Mouse (Mus musculus): Measurements from ENCODE around the gene Gpr179. TPM values are rescaled to one million over a fixed set of nuclear protein-coding genes. Genes with fewer than 3 reads are reported as not detected.

The Gpr179 gene
- polyA plus RNA-seq, 1 experiment from 2014 or later, result 0.12 TPM

DNA sequence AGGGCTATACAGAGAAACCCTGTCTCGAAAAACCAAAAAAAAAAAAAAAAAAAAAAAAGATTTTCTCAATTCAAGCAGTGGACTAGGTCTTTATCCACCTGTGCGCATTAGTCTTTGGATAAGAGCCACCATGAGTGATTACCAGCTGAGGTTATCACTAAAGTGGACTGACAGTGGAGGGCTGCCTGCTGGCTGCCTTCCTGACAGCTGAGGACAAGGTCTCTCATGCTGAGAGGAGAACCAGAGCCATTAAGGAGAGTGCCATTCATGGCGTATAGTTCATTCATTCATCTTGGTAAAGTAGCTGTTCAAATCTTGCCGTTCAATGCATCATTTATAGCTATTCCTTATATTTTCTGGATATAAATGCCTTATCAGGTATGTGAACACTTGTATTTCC, 55.3 kb downstream of the Gpr179 start:
- Histone ChIP-seq H3K9ac (no peak overlapping the region), H3K4me1 (replicated peaks) (no peaks in the 10 kb centered on the region), H3K27me3 (no peaks in the 10 kb centered on the region), H3K9me3 (no peaks in the 10 kb centered on the region), H3K36me3 (no peaks in the 10 kb centered on the region), H3K27ac (replicated peaks) (no peak overlapping the region), H3K4me2 (no peak overlapping the region), H3K4me3 (no peak overlapping the region)
- no peak for ATAC-seq (ENCODE audit: low FRiP score, low read depth)
- 91% methylated on average over 3 of the region's 4 CpGs for WGBS

DNA sequence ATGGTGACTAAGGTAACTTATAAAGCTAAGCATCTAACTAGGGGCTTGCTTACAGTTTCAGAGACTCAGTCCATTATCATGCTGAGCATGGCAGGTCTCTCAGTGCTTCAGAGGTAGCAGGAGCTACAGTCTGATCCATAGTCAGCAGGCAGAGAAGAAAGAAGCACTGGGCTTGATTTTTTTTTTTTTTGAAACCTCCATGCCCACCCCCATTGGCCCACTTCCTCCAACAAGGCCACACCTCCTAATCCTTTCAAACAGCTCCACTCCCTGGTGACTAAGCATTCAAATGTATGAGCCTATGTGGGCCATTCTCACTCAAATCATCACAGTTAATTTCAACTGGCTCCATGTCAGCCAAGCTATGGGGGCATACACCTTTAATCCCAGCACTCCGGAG, 59.1 kb downstream of the Gpr179 start:
- no peaks in the 10 kb centered on the region for H3K36me3 ChIP-seq
- H3K9me3 ChIP-seq, result no peaks in the 10 kb centered on the region
- H3K4me3 ChIP-seq, result no peak overlapping the region
- 94% methylated on average over 1 of the region's 1 CpGs for WGBS
- H3K9ac ChIP-seq, result no peak overlapping the region
- 0 out of 2 replicates have a peak, but pooled peaks cover 3% of the 10 kb centered on the region for H3K4me1 ChIP-seq (replicated peaks)
- H3K27me3 ChIP-seq, result no peaks in the 10 kb centered on the region
- H3K27ac ChIP-seq (replicated peaks), result no peak overlapping the region
- no peak overlapping the region for H3K4me2 ChIP-seq
- ATAC-seq (ENCODE audit: low FRiP score, low read depth), result no peak

DNA sequence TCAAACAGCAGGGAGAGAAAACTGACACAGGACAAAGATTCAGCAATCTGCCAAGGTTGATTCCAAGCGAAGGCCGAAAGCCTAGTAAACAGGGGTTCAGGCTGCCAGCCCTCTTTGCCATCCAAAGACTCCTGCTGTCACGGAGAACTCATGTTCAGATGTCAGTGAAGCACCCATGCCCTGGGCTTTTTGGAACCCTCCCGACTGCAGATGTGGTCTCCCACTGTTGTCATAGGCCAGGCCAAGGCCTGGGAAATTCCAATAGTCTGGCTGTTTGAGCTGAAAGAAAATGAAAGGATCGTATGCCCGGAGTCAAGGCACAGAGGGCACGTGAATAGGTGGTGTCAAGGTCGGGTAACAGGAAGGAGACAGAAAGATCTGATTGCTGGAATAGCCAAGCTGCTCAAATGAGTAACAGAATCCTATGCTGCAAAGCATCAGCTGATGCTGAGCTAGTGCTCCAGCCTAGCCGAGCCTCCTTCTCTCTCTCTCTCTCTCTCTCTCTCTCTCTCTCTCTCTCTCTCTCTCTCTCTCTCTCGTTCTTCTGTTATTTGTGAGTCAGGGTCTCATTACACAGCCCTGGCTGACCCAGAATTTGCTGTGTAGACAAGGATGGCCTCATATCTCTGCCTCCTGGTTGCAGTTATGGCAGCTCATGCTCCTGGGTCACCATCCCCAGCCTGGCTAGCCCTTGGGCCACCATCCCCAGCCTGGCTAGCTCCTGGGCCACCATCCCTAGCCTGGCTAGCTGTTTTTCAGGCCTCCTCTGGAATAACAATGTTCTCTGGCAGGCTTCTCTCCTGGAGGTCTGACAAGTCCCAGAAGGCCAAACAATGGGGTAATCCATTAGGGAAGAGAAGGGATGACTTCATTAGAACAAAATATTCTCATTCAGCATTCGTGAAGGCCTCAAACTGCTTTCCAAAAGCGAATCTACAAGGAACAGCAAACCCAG, 62.3 kb downstream of the Gpr179 start:
- Histone ChIP-seq H3K4me1 (replicated peaks) (0 out of 2 replicates have a peak, but pooled peaks cover 3% of the 10 kb centered on the region), H3K9me3 (no peaks in the 10 kb centered on the region), H3K9ac (no peak overlapping the region), H3K4me3 (no peak overlapping the region), H3K27ac (replicated peaks) (no peak overlapping the region), H3K36me3 (no peaks in the 10 kb centered on the region), H3K27me3 (no peaks in the 10 kb centered on the region), H3K4me2 (no peak overlapping the region)
- no peak for ATAC-seq (ENCODE audit: low FRiP score, low read depth)
- 40% methylated on average over 11 of the region's 12 CpGs for WGBS

DNA sequence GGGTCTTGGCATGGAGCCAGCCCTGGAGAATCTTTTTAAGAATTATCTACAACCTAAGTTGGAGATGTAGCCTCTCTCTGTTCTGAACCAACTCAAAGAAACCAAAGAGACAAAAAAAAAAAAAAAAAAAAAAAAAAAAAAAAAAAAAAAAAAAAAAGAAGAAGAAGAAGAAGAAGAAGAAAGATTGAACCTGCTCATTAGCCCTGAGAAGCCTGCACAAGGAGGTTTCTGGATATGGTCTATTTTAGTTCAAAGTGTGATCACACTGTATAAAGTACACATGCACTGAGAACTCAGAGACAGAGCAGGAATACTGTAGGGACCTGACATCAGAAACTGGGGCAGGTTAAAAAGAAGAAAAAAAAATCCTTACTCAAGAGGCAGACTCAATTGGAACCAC, 64.2 kb downstream of the Gpr179 start:
- Histone ChIP-seq H3K36me3 (no peaks in the 10 kb centered on the region), H3K9me3 (no peaks in the 10 kb centered on the region), H3K4me3 (no peak overlapping the region), H3K27me3 (no peaks in the 10 kb centered on the region), H3K4me1 (replicated peaks) (0 out of 2 replicates have a peak, but pooled peaks cover 3% of the 10 kb centered on the region), H3K9ac (no peak overlapping the region), H3K27ac (replicated peaks) (no peak overlapping the region), H3K4me2 (no peak overlapping the region)
- no peak for ATAC-seq (ENCODE audit: low FRiP score, low read depth)

DNA sequence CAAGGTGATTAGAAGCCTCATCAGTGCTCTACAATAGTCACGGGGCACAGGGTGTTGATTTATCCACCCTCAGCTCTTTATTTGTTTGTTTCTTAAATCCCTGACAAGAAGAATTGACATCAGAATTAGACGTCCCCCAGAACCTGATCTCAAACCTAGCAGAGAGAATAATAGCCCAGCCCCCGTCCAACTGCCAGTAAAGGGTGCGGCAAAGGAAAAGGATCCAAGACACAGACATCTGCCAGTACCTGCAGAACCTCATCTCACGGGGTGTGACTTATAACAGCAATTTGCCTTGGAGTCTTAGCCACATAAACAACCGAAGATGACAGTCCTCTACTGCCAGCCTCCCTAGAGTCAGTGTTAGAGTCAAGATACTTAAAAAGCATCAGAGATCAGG, 64.9 kb downstream of the Gpr179 start:
- no peaks in the 10 kb centered on the region for H3K27me3 ChIP-seq
- no peak overlapping the region for H3K27ac ChIP-seq (replicated peaks)
- H3K9ac ChIP-seq, result no peak overlapping the region
- H3K4me2 ChIP-seq, result no peak overlapping the region
- no peaks in the 10 kb centered on the region for H3K36me3 ChIP-seq
- 0 out of 2 replicates have a peak, but pooled peaks cover 3% of the 10 kb centered on the region for H3K4me1 ChIP-seq (replicated peaks)
- no peak for ATAC-seq (ENCODE audit: low FRiP score, low read depth)
- no peak overlapping the region for H3K4me3 ChIP-seq
- no peaks in the 10 kb centered on the region for H3K9me3 ChIP-seq
- 60% methylated on average over 6 of the region's 6 CpGs for WGBS

DNA sequence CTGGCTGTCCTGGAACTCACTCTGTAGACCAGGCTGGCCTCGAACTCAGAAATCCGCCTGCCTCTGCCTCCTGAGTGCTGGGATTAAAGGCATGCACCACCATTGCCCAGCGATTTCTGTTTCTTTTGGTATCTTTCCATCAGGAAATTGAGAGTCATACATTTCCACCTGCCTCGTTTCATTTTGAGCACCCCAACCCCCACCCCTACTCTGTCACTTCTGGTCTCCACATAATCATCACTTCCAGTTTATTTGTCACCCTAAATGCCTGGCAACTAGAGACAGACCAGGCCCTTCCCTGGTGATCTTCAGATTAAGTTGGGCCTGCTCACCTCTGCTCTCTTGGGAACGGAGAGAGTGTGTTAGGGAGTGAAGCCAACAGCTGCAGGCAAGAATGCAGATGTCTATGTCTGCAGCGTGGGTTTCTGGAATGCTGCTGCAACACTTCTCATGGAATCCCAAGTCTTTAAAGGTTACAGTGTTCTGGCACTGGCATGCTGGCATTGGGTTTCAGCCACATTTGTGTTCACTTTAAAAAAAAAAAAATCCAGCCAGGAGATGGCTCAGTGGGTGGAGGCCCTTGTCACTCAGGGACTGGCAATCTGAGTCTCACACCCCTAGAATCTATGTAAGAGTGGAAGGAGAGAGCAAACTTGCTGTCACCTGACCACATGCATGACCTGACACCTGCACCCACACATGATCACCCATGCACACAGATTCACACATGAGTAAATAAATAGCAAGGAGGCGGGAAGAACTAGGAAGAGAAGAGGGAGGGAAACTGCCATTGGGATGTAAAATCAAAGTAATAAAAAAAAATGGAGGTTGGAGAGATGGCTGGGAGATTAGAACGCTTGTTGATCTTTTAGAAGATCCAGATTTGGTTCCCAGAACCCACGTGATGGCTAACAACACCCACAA, 65.8 kb downstream of the Gpr179 start:
- Histone ChIP-seq H3K9me3 (no peaks in the 10 kb centered on the region), H3K27ac (replicated peaks) (no peak overlapping the region), H3K4me2 (no peak overlapping the region), H3K4me3 (no peak overlapping the region), H3K36me3 (no peaks in the 10 kb centered on the region), H3K4me1 (replicated peaks) (0 out of 2 replicates have a peak, but pooled peaks cover 3% of the 10 kb centered on the region), H3K27me3 (no peaks in the 10 kb centered on the region), H3K9ac (no peak overlapping the region)
- ATAC-seq (ENCODE audit: low FRiP score, low read depth), result no peak
- WGBS, result 76% methylated on average over 9 of the region's 9 CpGs

DNA sequence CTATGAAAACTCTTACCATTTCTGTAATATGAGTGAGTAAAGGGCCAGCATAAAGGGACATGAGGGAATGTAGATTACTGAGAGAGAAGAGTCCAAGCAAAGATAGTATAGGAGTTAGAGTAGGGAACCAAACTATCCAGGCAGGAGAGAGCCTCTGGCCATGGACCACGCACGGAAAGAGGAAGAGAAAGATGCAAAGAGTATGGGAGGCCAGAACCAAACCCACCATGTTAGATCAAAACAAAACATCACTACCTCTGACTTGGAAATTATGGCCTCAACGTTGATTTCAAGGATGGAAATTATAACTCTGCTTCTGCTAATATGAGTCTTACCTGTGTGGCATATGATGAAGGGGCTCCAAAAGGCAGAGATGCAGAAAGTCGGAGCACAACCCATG, 67.0 kb downstream of the Gpr179 start:
- no peak for ATAC-seq (ENCODE audit: low FRiP score, low read depth)
- 85% methylated on average over 4 of the region's 4 CpGs for WGBS
- no peak overlapping the region for H3K9ac ChIP-seq

DNA sequence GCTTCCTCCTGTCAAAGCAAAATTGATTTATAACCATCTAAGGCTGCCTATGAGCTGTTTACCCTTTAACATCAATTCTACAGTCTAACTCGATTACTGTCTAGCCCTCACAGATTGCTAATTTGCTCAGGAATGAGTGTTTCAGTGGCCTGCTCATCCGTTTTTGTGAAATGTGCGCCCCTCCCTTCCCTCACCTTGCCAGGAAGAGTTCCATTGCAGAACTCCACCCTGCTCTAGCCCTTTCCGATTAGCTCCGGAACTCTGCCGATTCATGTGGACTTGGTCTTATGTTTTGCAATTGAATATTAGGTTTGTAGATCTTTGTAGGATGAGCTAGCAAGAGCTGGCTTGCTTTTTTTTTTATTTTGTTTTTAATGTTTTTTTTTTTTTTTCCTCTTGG, 69.7 kb downstream of the Gpr179 start:
- ATAC-seq (ENCODE audit: low FRiP score, low read depth), result no peak
- 88% methylated on average over 6 of the region's 6 CpGs for WGBS
- Histone ChIP-seq H3K4me2 (no peak overlapping the region), H3K27me3 (no peaks in the 10 kb centered on the region), H3K9me3 (no peaks in the 10 kb centered on the region), H3K36me3 (no peaks in the 10 kb centered on the region), H3K9ac (no peak overlapping the region), H3K4me1 (replicated peaks) (peaks cover 23% of the 10 kb centered on the region), H3K4me3 (no peak overlapping the region), H3K27ac (replicated peaks) (no peak overlapping the region)

More for the DNA sequence above, 67.0 kb downstream of the Gpr179 start:
- H3K36me3 ChIP-seq, result no peaks in the 10 kb centered on the region
- H3K27me3 ChIP-seq, result no peaks in the 10 kb centered on the region
- no peaks in the 10 kb centered on the region for H3K9me3 ChIP-seq
- no peak overlapping the region for H3K4me2 ChIP-seq
- H3K4me1 ChIP-seq (replicated peaks), result 0 out of 2 replicates have a peak, but pooled peaks cover 5% of the 10 kb centered on the region
- no peak overlapping the region for H3K27ac ChIP-seq (replicated peaks)
- no peak overlapping the region for H3K4me3 ChIP-seq

Other genes with a start within 250 kb of the Gpr179 start
- gene Tbx21, start 236.7 kb downstream of the Gpr179 start, polyA plus RNA-seq (2015; fragmentation: Nextera tagmentation; extraction: Ambion mirVana), result 0.13 TPM in 1 of 2 replicates, not detected in the other
- gene Tbkbp1, start 200.6 kb downstream of the Gpr179 start, polyA plus RNA-seq (2015; fragmentation: Nextera tagmentation; extraction: Ambion mirVana), result 10.3 and 11.1 TPM in 2 replicates
- gene Kpnb1, start 164.2 kb downstream of the Gpr179 start, polyA plus RNA-seq (2015; fragmentation: Nextera tagmentation; extraction: Ambion mirVana), result 31.8 and 33.9 TPM in 2 replicates
- 131 and 142 TPM in 2 replicates for gene Npepps, start 71.4 kb downstream of the Gpr179 start, polyA plus RNA-seq (2015; fragmentation: Nextera tagmentation; extraction: Ambion mirVana)
- 36.8 and 38.2 TPM in 2 replicates for gene Mrpl45, start 36.4 kb downstream of the Gpr179 start, polyA plus RNA-seq (2015; fragmentation: Nextera tagmentation; extraction: Ambion mirVana)
- gene Socs7, start 10.5 kb upstream of the Gpr179 start, polyA plus RNA-seq (2015; fragmentation: Nextera tagmentation; extraction: Ambion mirVana), result 9.0 and 9.5 TPM in 2 replicates
- gene Arhgap23, start 63.5 kb upstream of the Gpr179 start, polyA plus RNA-seq (2015; fragmentation: Nextera tagmentation; extraction: Ambion mirVana), result 9.9 and 10.1 TPM in 2 replicates
- 1.2 and 1.3 TPM in 2 replicates for gene 4933428G20Rik, start 148.3 kb upstream of the Gpr179 start, polyA plus RNA-seq (2015; fragmentation: Nextera tagmentation; extraction: Ambion mirVana)
- gene Srcin1, start 224.1 kb upstream of the Gpr179 start, polyA plus RNA-seq (2015; fragmentation: Nextera tagmentation; extraction: Ambion mirVana), result 11.9 TPM in 2 replicates